Mouse (Mus musculus) kidney, embryonic 16.5 days (tissue): ENCODE measurements around the gene Tsr1. TPM values are rescaled to one million over a fixed set of nuclear protein-coding genes. Genes with fewer than 3 reads are reported as not detected.
A peak's percentile ranks its signal among the peaks of the same experiment; 100 is the strongest.

Source experiments
- ATAC-seq: fragments of 200-750 bp; cut with Nextera tagmentation; 2 replicates; pipeline ENCODE4 v1.8.0; 2017; ENCODE audit warnings: moderate TSS enrichment; ENCODE audit not compliant: low FRiP score, low TSS enrichment
- H3K27ac ChIP-seq: fragments of 300-500 bp; sonication (generic); 2 replicates; pipeline ENCODE4 v1.5.1; 2014; ENCODE audit warnings: low read length
- H3K27me3 ChIP-seq: fragments of 300-500 bp; sonication (generic); 2 replicates; pipeline ENCODE4 v1.6.1; 2014; ENCODE audit warnings: low read length, control low read depth, mixed read lengths; ENCODE audit not compliant: insufficient read depth
- H3K36me3 ChIP-seq: fragments of 300-500 bp; sonication (generic); 2 replicates; pipeline ENCODE4 v1.6.1; 2014; ENCODE audit warnings: low read length, control low read depth, mixed read lengths; ENCODE audit not compliant: insufficient read depth
- H3K4me1 ChIP-seq: fragments of 300-500 bp; sonication (generic); 2 replicates; pipeline ENCODE4 v1.6.1; 2014; ENCODE audit warnings: low read length, control low read depth, mixed read lengths; ENCODE audit not compliant: insufficient read depth
- H3K4me2 ChIP-seq: fragments of 300-500 bp; sonication (generic); replicated peaks from 2 replicates; pipeline ENCODE4 v1.6.1; 2014; ENCODE audit warnings: low read depth, low read length
- H3K4me3 ChIP-seq: fragments of 300-500 bp; sonication (generic); 2 replicates; pipeline ENCODE4 v1.5.1; 2014; ENCODE audit warnings: mild to moderate bottlenecking, low read length
- H3K9ac ChIP-seq: fragments of 300-500 bp; sonication (generic); replicated peaks from 2 replicates; pipeline ENCODE4 v1.6.1; 2014; ENCODE audit warnings: low read length
- H3K9me3 ChIP-seq: fragments of 300-500 bp; sonication (generic); 2 replicates; pipeline ENCODE4 v1.6.1; 2016; ENCODE audit warnings: low read length, control low read depth
- WGBS: fragments of 180-500 bp; shearing (Covaris S2); extraction: QIAGEN DNeasy Blood & Tissue Kit; methylation state at CpG from one replicate; pipeline ENCODE4 v1.1.7; 2014; 5-methylcytosine and 5-hydroxymethylcytosine counted together
- polyA plus RNA-seq: library from polyadenylated mRNA; unstranded; fragments of >200 nt; fragmentation: Nextera tagmentation; extraction: Ambion mirVana; gene quantifications from 2 replicates; pipeline ENCODE4 v1.2.1, GENCODE M21; 2015

Gene Tsr1
- polyA plus RNA-seq, 1 experiment from 2014 or later: 50.1 TPM

DNA sequence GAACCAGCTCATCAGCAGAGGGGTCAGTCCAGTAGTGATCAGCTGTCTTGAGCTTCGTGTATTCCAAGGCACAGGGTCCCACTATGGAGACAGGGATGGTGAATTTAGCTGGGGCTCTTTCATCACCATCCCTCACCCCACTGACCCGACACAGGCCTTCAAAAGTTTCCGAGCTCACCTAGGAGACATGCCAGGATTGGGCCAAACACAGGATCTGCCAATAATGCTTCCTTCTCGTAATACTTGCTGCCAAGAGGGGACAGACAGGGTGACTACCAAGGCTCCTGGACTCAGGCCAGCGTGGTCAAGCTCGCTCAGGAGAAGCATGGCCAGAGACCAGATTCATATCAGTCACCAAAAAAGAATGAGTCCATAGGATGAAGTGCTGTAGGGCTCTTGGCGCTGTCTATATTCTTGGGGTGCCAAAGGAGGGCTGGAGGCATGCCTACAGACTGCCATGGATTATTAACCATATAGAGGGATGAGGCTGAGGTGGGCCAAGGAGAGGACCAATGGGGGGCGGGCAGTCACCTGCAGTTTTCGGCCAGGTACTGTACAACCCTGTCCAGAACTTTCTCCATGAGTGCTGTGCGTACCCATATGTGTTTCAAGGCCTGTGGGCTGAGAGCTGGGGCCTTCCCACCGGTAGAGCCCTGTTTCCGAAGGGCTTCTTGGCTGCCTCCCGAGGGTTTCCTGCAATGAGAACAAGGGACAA lies 29.7 kb upstream of the Tsr1 start:
- H3K4me3 ChIP-seq: no peak overlapping the region
- H3K9ac ChIP-seq: no peak overlapping the region
- 88% methylated on average over 13 of the region's 13 CpGs for WGBS
- peaks cover 7% of the 10 kb centered on the region for H3K4me1 ChIP-seq
- ATAC-seq: no peak
- no peaks in the 10 kb centered on the region for H3K27me3 ChIP-seq
- H3K27ac ChIP-seq: no peak overlapping the region
- H3K4me2 ChIP-seq: no peak overlapping the region
- H3K36me3 ChIP-seq: 0 out of 2 replicates have a peak, but pooled peaks cover 2% of the 10 kb centered on the region
- no peaks in the 10 kb centered on the region for H3K9me3 ChIP-seq

- WGBS: 77% methylated on average over 6 of the region's 6 CpGs
- H3K27me3 ChIP-seq: no peaks in the 10 kb centered on the region
- no peak overlapping the region for H3K4me3 ChIP-seq
- ATAC-seq: no peak
- H3K9me3 ChIP-seq: no peaks in the 10 kb centered on the region
- no peak overlapping the region for H3K9ac ChIP-seq
- 0 out of 2 replicates have a peak, but pooled peaks cover 2% of the 10 kb centered on the region for H3K36me3 ChIP-seq
- no peak overlapping the region for H3K4me2 ChIP-seq
- H3K27ac ChIP-seq: no peak overlapping the region
- H3K4me1 ChIP-seq: peaks cover 11% of the 10 kb centered on the region
Observed at GRCm38 (mm10) chr11:74869603-74870002, 28.3 kb upstream of the Tsr1 start.

GRCm38 (mm10) chr11:74870544-74870943 lies 27.3 kb upstream of the Tsr1 start:
- ATAC-seq: no peak
- peaks cover 17% of the 10 kb centered on the region for H3K4me1 ChIP-seq
- H3K36me3 ChIP-seq: 0 out of 2 replicates have a peak, but pooled peaks cover 2% of the 10 kb centered on the region
- no peak overlapping the region for H3K4me2 ChIP-seq
- H3K4me3 ChIP-seq: no peak overlapping the region
- no peaks in the 10 kb centered on the region for H3K27me3 ChIP-seq
- no peaks in the 10 kb centered on the region for H3K9me3 ChIP-seq
- H3K9ac ChIP-seq: no peak overlapping the region
- WGBS: 62% methylated on average over 4 of the region's 4 CpGs
- H3K27ac ChIP-seq: no peak overlapping the region

DNA sequence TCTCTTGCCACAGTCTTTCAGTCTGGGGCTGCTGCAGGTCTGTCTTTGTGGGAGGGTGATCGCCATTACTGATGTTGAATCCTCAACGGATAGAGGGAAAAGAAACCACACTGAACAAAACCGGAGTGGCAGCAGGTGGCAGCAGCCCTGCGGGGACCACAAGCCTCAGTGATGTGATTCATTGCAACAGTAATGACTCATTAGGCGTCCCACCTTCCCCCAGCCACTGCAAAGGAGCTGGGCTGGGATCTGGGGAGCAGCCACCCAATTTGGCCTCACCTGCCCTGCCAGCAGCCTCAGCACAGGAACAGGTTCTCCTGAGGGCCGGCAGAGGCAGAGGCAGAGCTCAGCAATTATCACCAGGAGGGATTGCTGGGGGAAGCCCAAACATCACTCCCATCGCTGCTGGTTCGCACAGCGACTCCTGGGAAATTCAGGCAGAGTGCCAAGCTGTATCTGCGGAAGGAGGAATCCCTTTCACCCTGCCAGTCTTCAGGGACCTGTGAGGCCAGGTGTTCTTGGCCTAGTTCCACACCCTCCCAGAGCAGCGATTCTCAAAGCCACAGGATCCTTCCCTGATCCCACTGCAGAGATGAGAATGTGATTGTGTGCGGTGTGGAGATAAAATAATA lies 26.8 kb upstream of the Tsr1 start:
- WGBS: 34% methylated on average over 12 of the region's 12 CpGs
- H3K4me3 ChIP-seq: no peak overlapping the region
- ATAC-seq: no peak
- no peak overlapping the region for H3K4me2 ChIP-seq
- H3K27ac ChIP-seq: no peak overlapping the region
- 0 out of 2 replicates have a peak, but pooled peaks cover 2% of the 10 kb centered on the region for H3K36me3 ChIP-seq
- H3K4me1 ChIP-seq: peaks cover 17% of the 10 kb centered on the region
- no peaks in the 10 kb centered on the region for H3K27me3 ChIP-seq
- H3K9me3 ChIP-seq: no peaks in the 10 kb centered on the region
- 0 out of 2 replicates have a peak overlapping the region, but pooled peaks have one; percentile 6 for H3K9ac ChIP-seq

- H3K27me3 ChIP-seq: no peaks in the 10 kb centered on the region
- WGBS: 48% methylated on average over 3 of the region's 3 CpGs
- no peak overlapping the region for H3K4me3 ChIP-seq
- peak; percentile 72 for ATAC-seq
- H3K27ac ChIP-seq: no peak overlapping the region
- H3K4me1 ChIP-seq: peaks cover 24% of the 10 kb centered on the region
- no peaks in the 10 kb centered on the region for H3K9me3 ChIP-seq
- H3K9ac ChIP-seq: 0 out of 2 replicates have a peak overlapping the region, but pooled peaks have one; percentile 10
- H3K36me3 ChIP-seq: no peaks in the 10 kb centered on the region
- H3K4me2 ChIP-seq: no peak overlapping the region
Observed at GRCm38 (mm10) chr11:74874630-74875029, 23.2 kb upstream of the Tsr1 start.

DNA sequence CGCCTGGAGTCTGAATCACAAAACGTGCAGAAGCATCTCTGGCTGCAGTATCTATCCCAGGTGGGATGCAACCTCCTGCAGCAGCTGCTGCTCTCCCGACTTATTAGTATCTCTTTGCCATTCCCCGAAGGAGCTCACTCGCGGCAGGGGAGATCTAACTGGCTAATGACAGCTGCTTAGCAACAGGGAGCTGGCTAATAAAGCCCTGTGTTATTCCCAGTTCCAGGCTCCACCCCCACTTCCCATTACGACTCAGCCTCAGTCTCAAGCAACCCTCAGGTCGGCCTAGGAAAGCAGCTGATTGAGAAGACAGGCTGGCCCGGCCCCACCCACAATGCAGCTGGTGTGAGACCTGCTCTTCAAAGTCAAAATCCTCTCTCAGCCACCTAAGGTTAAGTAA lies 21.1 kb upstream of the Tsr1 start:
- H3K4me1 ChIP-seq: peaks cover 17% of the 10 kb centered on the region
- ATAC-seq: peak; percentile 76; the same call in 1 of the 2 replicates
- 8% methylated on average over 9 of the region's 9 CpGs for WGBS
- no peaks in the 10 kb centered on the region for H3K36me3 ChIP-seq
- H3K27ac ChIP-seq: no peak overlapping the region
- H3K4me2 ChIP-seq: peak overlapping the region; percentile 28; the same call in 1 of the 2 replicates
- no peaks in the 10 kb centered on the region for H3K27me3 ChIP-seq
- no peaks in the 10 kb centered on the region for H3K9me3 ChIP-seq
- no peak overlapping the region for H3K9ac ChIP-seq
- H3K4me3 ChIP-seq: no peak overlapping the region

DNA sequence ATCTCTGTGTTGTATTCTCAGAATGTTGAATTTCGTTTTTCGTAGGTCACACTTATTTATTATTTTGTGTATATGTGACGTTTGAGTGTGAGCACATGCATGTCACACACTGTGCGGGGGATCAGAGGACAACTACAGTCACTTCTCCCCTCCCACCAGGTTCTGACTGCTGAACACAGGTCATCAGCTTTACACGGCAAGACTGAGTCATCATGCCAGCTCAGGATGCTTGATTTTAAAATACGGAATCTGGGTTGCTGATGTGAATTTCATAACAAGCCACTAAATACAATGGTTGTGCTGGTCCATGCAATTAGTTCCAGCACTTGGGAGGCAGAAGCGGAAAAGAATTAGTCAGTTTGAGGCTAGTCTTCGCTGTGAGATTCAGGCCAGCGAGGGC lies 16.9 kb upstream of the Tsr1 start:
- 84% methylated on average over 9 of the region's 9 CpGs for WGBS
- Histone ChIP-seq H3K9ac (no peak overlapping the region), H3K27ac (no peak overlapping the region), H3K36me3 (peaks cover 3% of the 10 kb centered on the region; the same call in 1 of the 2 replicates), H3K27me3 (no peaks in the 10 kb centered on the region), H3K9me3 (no peaks in the 10 kb centered on the region), H3K4me1 (peaks cover 8% of the 10 kb centered on the region; the same call in 1 of the 2 replicates), H3K4me2 (no peak overlapping the region), H3K4me3 (no peak overlapping the region)
- no peak for ATAC-seq

DNA sequence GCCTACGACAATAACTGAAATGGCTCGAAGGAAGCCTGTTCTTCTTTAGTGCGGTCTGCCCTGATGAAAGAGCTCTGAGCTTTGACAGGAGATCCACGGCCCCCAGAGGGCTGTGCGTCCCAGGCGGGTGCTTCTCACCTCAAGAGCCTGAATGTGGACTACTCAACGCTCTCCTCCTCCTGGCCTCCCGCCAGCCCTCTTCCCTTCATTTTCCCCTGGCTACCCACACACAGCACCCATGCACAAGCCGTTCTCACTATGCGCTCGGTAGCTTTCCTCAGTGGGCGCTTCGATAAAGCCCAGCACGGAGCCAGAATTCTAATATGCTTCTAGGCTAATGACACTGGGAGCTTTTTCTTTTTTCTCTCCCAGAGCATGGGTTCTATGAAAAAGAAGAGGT lies 15.9 kb upstream of the Tsr1 start:
- no peak overlapping the region for H3K4me3 ChIP-seq
- peaks cover 3% of the 10 kb centered on the region; the same call in 1 of the 2 replicates for H3K4me1 ChIP-seq
- H3K4me2 ChIP-seq: no peak overlapping the region
- H3K9me3 ChIP-seq: no peaks in the 10 kb centered on the region
- peaks cover 3% of the 10 kb centered on the region; the same call in 1 of the 2 replicates for H3K36me3 ChIP-seq
- H3K27me3 ChIP-seq: no peaks in the 10 kb centered on the region
- H3K27ac ChIP-seq: no peak overlapping the region
- no peak overlapping the region for H3K9ac ChIP-seq
- no peak for ATAC-seq
- 79% methylated on average over 14 of the region's 14 CpGs for WGBS

- no peaks in the 10 kb centered on the region for H3K4me1 ChIP-seq
- ATAC-seq: no peak
- peaks cover 3% of the 10 kb centered on the region; the same call in 1 of the 2 replicates for H3K36me3 ChIP-seq
- no peaks in the 10 kb centered on the region for H3K27me3 ChIP-seq
- 93% methylated on average over 10 of the region's 10 CpGs for WGBS
- no peak overlapping the region for H3K27ac ChIP-seq
- no peak overlapping the region for H3K4me2 ChIP-seq
- no peak overlapping the region for H3K4me3 ChIP-seq
- no peaks in the 10 kb centered on the region for H3K9me3 ChIP-seq
- H3K9ac ChIP-seq: no peak overlapping the region
Observed at GRCm38 (mm10) chr11:74883098-74883497, 14.8 kb upstream of the Tsr1 start.

DNA sequence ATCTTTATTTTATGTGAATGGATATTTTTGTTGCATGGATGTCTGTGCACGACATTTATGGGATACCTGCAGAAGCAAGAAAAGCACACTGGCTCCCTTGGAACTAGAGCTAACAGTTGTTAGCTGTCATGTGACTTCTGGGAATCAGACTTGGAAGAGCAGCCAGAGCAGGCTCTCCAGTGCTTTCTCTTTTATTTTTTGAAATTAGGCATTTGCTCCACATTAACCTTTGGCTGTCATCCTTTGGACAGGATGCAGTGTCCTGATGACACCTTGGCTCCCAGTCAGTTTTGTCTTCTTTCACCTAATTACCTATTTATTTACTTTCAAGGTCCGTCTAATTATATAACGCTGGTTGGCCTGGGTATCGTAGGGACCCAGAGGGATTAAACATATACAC lies 3.3 kb upstream of the Tsr1 start:
- peaks cover 3% of the 10 kb centered on the region; the same call in 1 of the 2 replicates for H3K36me3 ChIP-seq
- H3K9ac ChIP-seq: 0 out of 2 replicates have a peak overlapping the region, but pooled peaks have one; percentile 22
- no peaks in the 10 kb centered on the region for H3K27me3 ChIP-seq
- H3K4me2 ChIP-seq: no peak overlapping the region
- no peak overlapping the region for H3K27ac ChIP-seq
- no peak overlapping the region for H3K4me3 ChIP-seq
- WGBS: 85% methylated on average over 4 of the region's 4 CpGs
- ATAC-seq: no peak
- H3K4me1 ChIP-seq: peaks cover 13% of the 10 kb centered on the region; the same call in 1 of the 2 replicates
- H3K9me3 ChIP-seq: no peaks in the 10 kb centered on the region
